Mouse (Mus musculus): ENCODE measurements around the gene Nin.

- no peak for TF ChIP-seq CTCF (conservative IDR thresholded peaks at IDR 0.05 in 1 of 2, IDR thresholded peaks at IDR 0.05 in 1 of 2; ENCODE audit: low read depth in 2 of 2, low read length in 2 of 2)
- no peak for TF ChIP-seq ZC3H11A (IDR thresholded peaks at IDR 0.05; ENCODE audit: low read depth, low read length)
- TF ChIP-seq MXI1 (IDR thresholded peaks at IDR 0.05; ENCODE audit: low read depth, low read length): peak; percentile 91
- no peak for TF ChIP-seq UBTF (IDR thresholded peaks at IDR 0.05; ENCODE audit: low read depth, low read length)
- TF ChIP-seq POLR2A (IDR thresholded peaks at IDR 0.05; ENCODE audit: low read depth, low read length): no peak
- TF ChIP-seq TBP (conservative IDR thresholded peaks at IDR 0.05; ENCODE audit: low read depth, low read length): no peak
Measured at GRCm38 (mm10) chr12:70088297-70088696, 25.2 kb downstream of the Nin start.

Measured in CH12.LX (cell line).